Mouse (Mus musculus) monocyte, adult 5-6 weeks (primary cell): ENCODE data around the gene Olfr222. TPM values are rescaled to one million over a fixed set of nuclear protein-coding genes. Genes with fewer than 3 reads are reported as not detected.

Source experiments
- ATAC-seq: fragments of 153-309, 156-312 bp; replicated peaks from 2 replicates; pipeline ENCODE4 v1.8.0; 2017; ENCODE audit warnings: mild to moderate bottlenecking; ENCODE audit not compliant: low TSS enrichment, insufficient number of reproducible peaks, severe bottlenecking, poor library complexity, low FRiP score
- total RNA-seq: library from RNA; stranded (forward); fragments of 200-1000, 200-491, 200-594 nt; gene quantifications from 3 replicates; pipeline ENCODE4 v1.2.3, GENCODE M21; 2017

Olfr222 gene
- total RNA-seq, 1 experiment from 2014 or later: not detected

DNA sequence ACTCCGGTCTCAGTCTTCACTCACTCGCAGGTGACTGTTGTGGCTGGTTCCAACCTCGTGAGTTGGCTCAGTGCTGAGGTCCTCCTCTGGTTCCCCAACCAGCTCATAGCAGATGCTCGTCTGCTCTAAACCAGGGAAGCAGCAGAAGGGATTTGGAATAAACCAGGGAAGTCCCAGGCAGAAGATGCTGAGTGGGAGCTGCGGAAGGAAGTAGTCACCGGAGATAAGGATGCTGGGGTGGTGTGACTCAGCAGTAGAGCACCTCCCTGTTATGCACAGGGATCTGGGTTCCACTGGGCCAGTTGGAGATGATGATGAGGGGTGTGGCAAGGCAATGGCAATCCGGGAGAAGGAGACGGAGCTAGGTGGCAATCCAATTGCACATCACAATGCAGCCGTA, 32.0 kb downstream of the Olfr222 start:
- no peak for ATAC-seq

GRCm38 (mm10) chr11:59543376-59543775, 32.7 kb downstream of the Olfr222 start:
- ATAC-seq: no peak

- ATAC-seq: peak; percentile 70
Observed at GRCm38 (mm10) chr11:59542442-59542841, 33.6 kb downstream of the Olfr222 start.

GRCm38 (mm10) chr11:59541324-59541723, 34.7 kb downstream of the Olfr222 start, which contains the start of gene Nlrp3:
TSS of gene Nlrp3 (plus strand) at chr11:59541568.
- ATAC-seq: peak; percentile 61

- ATAC-seq: no peak
Observed at GRCm38 (mm10) chr11:59540123-59540522, 35.9 kb downstream of the Olfr222 start.

- ATAC-seq: peak; percentile 62
Observed at GRCm38 (mm10) chr11:59538387-59538786, 37.6 kb downstream of the Olfr222 start.

- ATAC-seq: no peak
Observed at GRCm38 (mm10) chr11:59537218-59538130, 38.6 kb downstream of the Olfr222 start.

DNA sequence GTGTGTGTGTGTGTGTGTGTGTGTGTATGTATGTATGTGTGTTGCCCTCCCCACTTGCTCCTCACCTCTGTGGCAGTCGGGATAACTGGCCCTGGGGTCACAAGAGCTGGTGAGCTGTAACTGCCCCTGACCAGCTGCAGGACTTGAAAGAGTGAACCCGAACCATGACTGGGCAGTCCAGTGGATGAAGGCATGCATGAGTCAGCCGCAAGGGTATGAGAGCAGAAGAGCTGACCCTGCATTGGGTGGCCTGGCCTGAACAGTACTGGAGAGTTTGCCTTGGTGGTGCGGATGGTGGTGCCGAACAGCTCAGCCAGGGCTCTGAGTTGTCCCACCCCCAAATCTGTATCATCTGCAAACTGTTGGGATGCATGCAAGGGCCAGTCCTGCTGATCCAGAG, 44.5 kb downstream of the Olfr222 start:
- no peak for ATAC-seq

GRCm38 (mm10) chr11:59530870-59531535, 45.0 kb downstream of the Olfr222 start:
- no peak for ATAC-seq

GRCm38 (mm10) chr11:59530221-59530620, 45.8 kb downstream of the Olfr222 start:
- no peak for ATAC-seq

GRCm38 (mm10) chr11:59526472-59527080, 49.5 kb downstream of the Olfr222 start, which contains the start of gene Zkscan17:
TSS of gene Zkscan17 (minus strand) at chr11:59526751.
- peak; percentile 66 for ATAC-seq

GRCm38 (mm10) chr11:59525237-59525636, 50.8 kb downstream of the Olfr222 start:
- peak; percentile 83 for ATAC-seq

- no peak for ATAC-seq
Observed at GRCm38 (mm10) chr11:59524150-59524549, 51.9 kb downstream of the Olfr222 start.

Other genes with a start within 250 kb of the Olfr222 start
- not detected in 3 replicates for gene Prss38, start 200.6 kb downstream of the Olfr222 start, total RNA-seq
- gene Jmjd4, start 126.2 kb downstream of the Olfr222 start, total RNA-seq: 4.3 to 8.3 TPM (median 5.5 TPM) in 3 replicates
- 5.6 to 17.7 TPM (median 6.0 TPM) in 3 replicates for gene Snap47, start 125.0 kb downstream of the Olfr222 start, total RNA-seq
- 1.5 to 5.2 TPM (median 1.7 TPM) in 3 replicates for gene Zfp867, start 103.8 kb downstream of the Olfr222 start, total RNA-seq
- 8.6 to 18.8 TPM (median 11.6 TPM) in 3 replicates for gene Zkscan17, start 49.5 kb downstream of the Olfr222 start, total RNA-seq
- gene Nlrp3, start 34.7 kb downstream of the Olfr222 start, total RNA-seq: 35.2 to 49.8 TPM (median 49.4 TPM) in 3 replicates
- not detected in 3 replicates for gene Olfr223, start 17.1 kb upstream of the Olfr222 start, total RNA-seq
- 38.2 to 66.7 TPM (median 55.7 TPM) in 3 replicates for gene Mprip, start 85.1 kb upstream of the Olfr222 start, total RNA-seq
- not detected in 3 replicates for gene Pld6, start 211.4 kb upstream of the Olfr222 start, total RNA-seq
- 20.4 to 40.6 TPM (median 27.9 TPM) in 3 replicates for gene Flcn, start 233.8 kb upstream of the Olfr222 start, total RNA-seq